Mouse (Mus musculus) cerebellum, adult 2 months (tissue): ENCODE measurements around the gene Nr6a1. TPM values are rescaled to one million over a fixed set of nuclear protein-coding genes. Genes with fewer than 3 reads are reported as not detected.

Experiments used
- DNase-seq, 2 experiments: peaks; one replicate each; pipeline ENCODE4 v3.0.0; 2021
- H3K27ac ChIP-seq: fragments of 200-500 bp; 2 replicates; pipeline ENCODE4 v1.5.1; 2012; ENCODE audit warnings: low read length, control low read depth, inconsistent platforms; ENCODE audit not compliant: insufficient read depth
- H3K27me3 ChIP-seq: fragments of 200-500 bp; 2 replicates; pipeline ENCODE4 v1.6.1; 2012; ENCODE audit warnings: inconsistent platforms, mild to moderate bottlenecking, low read length, moderate library complexity; ENCODE audit not compliant: control insufficient read depth, insufficient read depth
- H3K4me1 ChIP-seq: fragments of 200-500 bp; 2 replicates; pipeline ENCODE4 v1.6.1; 2011; ENCODE audit warnings: low read length; ENCODE audit not compliant: control insufficient read depth, insufficient read depth
- H3K4me3 ChIP-seq: fragments of 200-500 bp; replicated peaks from 2 replicates; pipeline ENCODE3; 2011; ENCODE audit warnings: mild to moderate bottlenecking, low read depth, low read length, control low read depth; ENCODE audit not compliant: insufficient read depth
- CTCF ChIP-seq: fragments of 200-500 bp; IDR thresholded peaks from 2 replicates; pipeline ENCODE4 v1.5.1; 2011; ENCODE audit warnings: low read depth, mild to moderate bottlenecking, control low read depth, low read length, moderate library complexity, borderline replicate concordance; ENCODE audit not compliant: insufficient read depth
- POLR2A ChIP-seq: fragments of 200-500 bp; IDR thresholded peaks from 2 replicates; pipeline ENCODE4 v1.6.1; 2011; ENCODE audit warnings: low read length, control low read depth, borderline replicate concordance; ENCODE audit not compliant: insufficient read depth
- WGBS: fragments of 180-500 bp; shearing (Covaris S2); methylation state at CpG from one replicate; pipeline ENCODE4 v1.1.7; 2018; 5-methylcytosine and 5-hydroxymethylcytosine counted together
- polyA plus RNA-seq: library from polyadenylated mRNA; depleted of rRNA; stranded (reverse); fragments of >200 nt; gene quantifications from 2 replicates; pipeline ENCODE4 v1.2.3, GENCODE M21; 2012

Nr6a1 gene
- polyA plus RNA-seq, 1 experiment: 5.2 TPM

- WGBS: 38% methylated on average over 2 of the region's 2 CpGs
- no peak for DNase-seq
- Histone ChIP-seq H3K4me3 (no peak overlapping the region), H3K27me3 (no peaks in the 10 kb centered on the region), H3K27ac (no peak overlapping the region), H3K4me1 (no peaks in the 10 kb centered on the region)
- TF ChIP-seq CTCF: no peak
- TF ChIP-seq POLR2A: no peak
Observed at GRCm38 (mm10) chr2:38933931-38934330, 6.4 kb upstream of the Nr6a1 start.

DNA sequence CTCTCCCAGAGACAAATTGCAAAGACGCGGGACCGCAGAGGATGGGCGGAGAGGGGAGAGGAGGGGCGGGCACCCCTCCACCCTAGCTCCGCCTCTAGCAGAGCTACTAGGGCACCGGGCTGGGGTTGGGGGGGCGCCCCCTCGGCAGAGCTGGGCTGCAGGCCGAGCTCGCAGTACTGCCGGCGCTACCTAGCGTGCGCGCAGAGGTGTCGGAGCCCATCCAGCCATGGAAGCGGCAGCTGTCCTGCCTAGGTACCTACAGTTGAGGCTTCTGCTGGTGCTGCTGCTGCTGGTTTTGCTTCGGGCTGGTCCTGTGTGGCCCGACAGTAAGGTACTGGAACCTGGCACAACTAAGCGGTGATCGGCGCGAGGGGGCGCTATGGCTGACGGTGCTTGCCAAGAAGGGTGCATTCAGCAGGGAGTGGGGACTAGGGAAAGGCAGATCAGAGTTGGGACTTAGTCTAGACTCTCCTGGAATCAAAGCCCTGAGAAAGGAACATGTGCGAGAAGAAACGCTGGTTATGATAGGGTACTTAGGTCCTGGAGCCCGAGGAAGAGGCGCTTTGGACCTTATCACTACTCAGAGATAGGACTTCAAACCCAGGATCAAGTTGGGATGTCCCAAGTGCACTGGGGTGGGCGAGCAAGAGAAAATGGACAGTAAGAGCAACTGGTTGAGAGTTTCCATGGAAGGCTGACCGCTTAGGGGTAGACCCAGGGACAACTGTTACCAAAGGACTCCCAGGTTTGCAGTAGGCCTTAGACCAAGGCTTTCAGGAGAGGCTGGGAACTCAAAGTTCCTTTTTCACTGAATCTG, 4.6 kb upstream of the Nr6a1 start, which contains the start of gene Olfml2a:
Olfml2a (plus strand) TSS at position 128 of the 817 bp plus-strand sequence.
- peak; percentile 44 to 61 for DNase-seq
- Histone ChIP-seq H3K4me1 (no peaks in the 10 kb centered on the region), H3K27ac (no peak within 1 kb of the TSS), H3K27me3 (no peaks in the 10 kb centered on the region), H3K4me3 (peak within 1 kb of the TSS; percentile 8)
- 11% methylated on average over 32 of the region's 32 CpGs for whole genome bisulfite sequencing
- TF ChIP-seq CTCF (peak; percentile 49; the same call in 1 of the 2 replicates), POLR2A (no peak)

DNA sequence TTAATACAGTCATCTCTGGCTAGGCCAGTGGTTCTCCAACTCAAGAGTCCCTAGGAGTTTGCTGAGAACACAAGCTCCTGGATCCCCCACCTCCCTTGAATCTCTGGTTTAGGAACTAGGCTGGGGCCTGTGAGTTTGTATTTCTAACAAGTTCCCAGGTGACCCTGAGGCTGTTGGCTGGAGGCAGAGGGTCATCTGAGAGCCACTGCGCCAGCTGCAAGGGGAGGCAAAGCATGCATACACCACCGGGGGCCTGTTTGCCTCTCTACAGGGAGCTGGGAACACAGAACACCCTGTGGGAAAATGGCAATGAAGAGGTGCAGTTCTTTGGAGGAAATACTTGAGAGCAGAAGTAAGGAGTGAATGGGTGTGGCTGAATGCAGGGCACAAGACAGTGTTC, 2.8 kb upstream of the Nr6a1 start:
- WGBS: 83% methylated on average over 2 of the region's 2 CpGs
- Histone ChIP-seq H3K4me1 (no peaks in the 10 kb centered on the region), H3K27me3 (no peaks in the 10 kb centered on the region)

GRCm38 (mm10) chr2:38926145-38926891, 1.2 kb downstream of the Nr6a1 start:
- WGBS: under 1% methylated on average over 51 of the region's 53 CpGs
- Histone ChIP-seq H3K27ac (no peak overlapping the region), H3K4me1 (no peaks in the 10 kb centered on the region), H3K27me3 (no peaks in the 10 kb centered on the region; the same call in 1 of the 2 replicates), H3K4me3 (peak overlapping the region; percentile 85)
- DNase-seq: peak; percentile 94
- TF ChIP-seq POLR2A: peak; percentile 28; the same call in 1 of the 2 replicates
- TF ChIP-seq CTCF: no peak

More for the DNA sequence above, 2.8 kb upstream of the Nr6a1 start:
- no peak overlapping the region for H3K27ac ChIP-seq
- TF ChIP-seq CTCF (no peak), POLR2A (no peak)
- no peak overlapping the region for H3K4me3 ChIP-seq
- no peak for DNase-seq

DNA sequence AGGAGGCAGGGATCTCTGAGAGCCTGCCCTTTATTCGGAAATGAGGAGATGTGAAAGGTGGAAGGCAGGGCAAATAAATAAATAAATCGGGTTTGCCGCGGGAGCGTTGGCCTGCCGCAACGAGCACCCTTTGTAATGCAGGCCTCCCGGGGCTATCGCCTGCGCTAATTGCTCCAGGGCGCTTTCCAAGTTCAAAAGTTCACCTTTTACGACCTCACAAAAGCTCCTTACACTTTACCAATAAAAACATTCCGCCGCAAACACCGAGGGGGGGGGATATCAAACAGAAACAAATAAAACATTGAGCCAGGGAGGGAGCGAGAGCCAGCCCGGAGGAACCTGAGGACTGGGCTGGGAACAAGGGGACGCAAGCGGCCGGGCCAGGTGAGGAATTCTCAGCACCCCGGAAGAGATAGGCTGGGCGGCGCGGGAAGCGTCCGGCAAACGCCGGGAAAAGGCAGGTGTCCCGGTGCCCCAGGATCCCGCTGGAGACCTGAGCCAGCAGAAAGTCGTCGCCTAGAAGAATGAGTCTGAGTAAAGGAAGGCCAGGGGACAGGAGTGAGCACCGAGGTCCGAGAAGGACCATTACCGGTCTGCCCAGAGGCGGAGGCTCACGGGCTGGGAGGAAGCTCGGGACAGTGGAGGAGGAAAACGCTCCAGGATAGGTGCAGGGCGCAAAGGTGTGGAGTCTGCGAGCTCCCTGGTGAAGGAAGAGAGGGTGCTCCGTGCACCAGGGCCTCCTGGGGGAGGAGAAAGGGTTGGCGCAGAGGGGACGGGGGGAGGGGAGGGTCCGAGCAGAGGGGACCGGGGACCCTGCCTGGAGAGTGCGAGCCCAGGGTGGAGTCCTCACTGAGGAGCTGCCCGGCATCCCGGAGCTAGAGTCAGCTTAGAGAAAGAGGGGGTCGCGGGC, 2.1 kb downstream of the Nr6a1 start:
- Histone ChIP-seq H3K27me3 (no peaks in the 10 kb centered on the region; the same call in 1 of the 2 replicates), H3K27ac (no peak overlapping the region), H3K4me1 (no peaks in the 10 kb centered on the region), H3K4me3 (peak overlapping the region; percentile 85)
- no peak for TF ChIP-seq CTCF
- DNase-seq: peak; percentile 30 to 44
- under 1% methylated on average over 51 of the region's 51 CpGs for WGBS

GRCm38 (mm10) chr2:38924571-38924970, 2.9 kb downstream of the Nr6a1 start:
- H3K27ac ChIP-seq: no peak overlapping the region
- no peaks in the 10 kb centered on the region; the same call in 1 of the 2 replicates for H3K27me3 ChIP-seq
- no peak for DNase-seq
- H3K4me1 ChIP-seq: no peaks in the 10 kb centered on the region
- H3K4me3 ChIP-seq: peak overlapping the region; percentile 85
- TF ChIP-seq CTCF (no peak), POLR2A (no peak)
- WGBS: 27% methylated on average over 10 of the region's 10 CpGs

- no peaks in the 10 kb centered on the region; the same call in 1 of the 2 replicates for H3K27me3 ChIP-seq
- H3K4me3 ChIP-seq: no peak overlapping the region
- DNase-seq: no peak
- H3K4me1 ChIP-seq: no peaks in the 10 kb centered on the region
- TF ChIP-seq POLR2A (no peak), CTCF (no peak)
- H3K27ac ChIP-seq: no peak overlapping the region
- 67% methylated on average over 2 of the region's 2 CpGs for WGBS
Observed at GRCm38 (mm10) chr2:38923911-38924310, 3.6 kb downstream of the Nr6a1 start.
